Mouse (Mus musculus) stomach, postnatal 0 days (tissue): ENCODE results near the gene Adamts6.

ENCODE experiments used
- CTCF ChIP-seq: IDR thresholded peaks from 2 replicates; pipeline ENCODE4 v1.5.1; 2016; ENCODE audit warnings: antibody characterized with exemption, low read depth, mild to moderate bottlenecking, moderate library complexity
- EP300 ChIP-seq: optimal IDR thresholded peaks from 2 replicates; pipeline ENCODE3; 2016; ENCODE audit warnings: antibody characterized with exemption

DNA sequence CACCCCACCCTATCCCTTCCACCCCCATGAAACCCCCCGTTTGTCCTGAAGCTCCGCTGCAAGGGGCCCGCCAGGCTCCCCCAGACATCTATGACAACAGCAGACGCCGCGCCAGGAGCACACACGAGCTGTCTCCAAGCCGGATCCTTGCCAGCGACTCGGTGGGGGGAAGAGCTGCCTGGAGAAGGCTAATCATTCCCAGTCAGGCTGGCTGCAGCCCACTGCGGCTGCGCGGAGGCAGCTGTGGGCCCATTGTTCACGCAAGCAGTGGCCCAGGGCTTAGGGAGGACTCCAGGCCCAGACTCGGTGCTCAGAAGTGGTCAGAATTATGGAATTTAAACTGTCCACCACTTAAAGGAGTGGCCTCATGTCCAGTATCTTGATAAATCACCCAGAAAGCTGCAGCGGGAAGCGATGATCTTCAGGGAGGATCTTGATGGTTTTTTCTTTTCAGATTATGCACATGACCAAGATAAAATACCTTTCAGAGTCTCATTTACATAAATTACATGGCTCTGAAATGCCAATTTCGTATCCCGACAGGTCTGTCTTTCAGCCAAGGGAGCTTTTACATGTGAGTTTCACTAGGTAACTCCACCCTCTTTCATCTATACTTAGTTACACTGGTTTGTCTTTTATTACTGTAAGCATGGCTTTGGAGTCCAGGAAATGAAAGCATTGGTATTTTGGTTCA is 230.8 kb downstream of the Adamts6 start:
- TF ChIP-seq CTCF (no peak), EP300 (no peak)
